Mouse (Mus musculus) embryo, embryonic 11.5 days (tissue): ENCODE results near the gene Scin.
A peak's percentile ranks its signal among the peaks of the same experiment; 100 is the strongest.
"Not testable (repeated sequence)": the region's sequence is repeated elsewhere in the genome, so short reads cannot be mapped to it uniquely, and the experiment has no call there.

Source experiments
- DNase-seq: peaks from one replicate; pipeline ENCODE4 v3.0.0-alpha.2; 2012; ENCODE audit warnings: low read depth, low spot score

Scin gene

GRCm38 (mm10) chr12:40133573-40134271 lies at the start of gene Scin:
Gene Scin, minus strand, starts transcription at chr12:40134228.
- no peak for DNase-seq

- no peak for DNase-seq
Observed at GRCm38 (mm10) chr12:40177089-40177488, 43.1 kb upstream of the Scin start.

GRCm38 (mm10) chr12:40176158-40176557 lies 42.1 kb upstream of the Scin start:
- no peak for DNase-seq

GRCm38 (mm10) chr12:40175171-40175570 lies 41.1 kb upstream of the Scin start:
- DNase-seq = not testable (repeated sequence)

GRCm38 (mm10) chr12:40171637-40172036 lies 37.6 kb upstream of the Scin start:
- DNase-seq = no peak

- no peak for DNase-seq
Observed at GRCm38 (mm10) chr12:40169675-40170074, 35.6 kb upstream of the Scin start.

GRCm38 (mm10) chr12:40164621-40165020 lies 30.6 kb upstream of the Scin start:
- peak; percentile 4 for DNase-seq

GRCm38 (mm10) chr12:40160777-40161176 lies 26.7 kb upstream of the Scin start:
- no peak for DNase-seq

- DNase-seq = no peak
Observed at GRCm38 (mm10) chr12:40154188-40154587, 20.2 kb upstream of the Scin start.

- DNase-seq = no peak
Observed at GRCm38 (mm10) chr12:40152353-40153069, 18.5 kb upstream of the Scin start.

GRCm38 (mm10) chr12:40147319-40147718 lies 13.3 kb upstream of the Scin start:
- no peak for DNase-seq

GRCm38 (mm10) chr12:40146510-40146909 lies 12.5 kb upstream of the Scin start:
- DNase-seq = no peak

- DNase-seq = no peak
Observed at GRCm38 (mm10) chr12:40140706-40141105, 6.7 kb upstream of the Scin start.

- no peak for DNase-seq
Observed at GRCm38 (mm10) chr12:40139484-40140245, 5.6 kb upstream of the Scin start.

GRCm38 (mm10) chr12:40134529-40134928 lies 501 bp upstream of the Scin start:
- DNase-seq = no peak

GRCm38 (mm10) chr12:40133194-40133572 lies 845 bp downstream of the Scin start:
- DNase-seq = no peak

GRCm38 (mm10) chr12:40118872-40119271 lies 15.2 kb downstream of the Scin start:
- DNase-seq = no peak

- DNase-seq = no peak
Observed at GRCm38 (mm10) chr12:40117045-40117444, 17.0 kb downstream of the Scin start.

- no peak for DNase-seq
Observed at GRCm38 (mm10) chr12:40116214-40116613, 17.8 kb downstream of the Scin start.

- no peak for DNase-seq
Observed at GRCm38 (mm10) chr12:40114883-40115282, 19.1 kb downstream of the Scin start.

GRCm38 (mm10) chr12:40114020-40114419 lies 20.0 kb downstream of the Scin start:
- DNase-seq = no peak

- no peak for DNase-seq
Observed at GRCm38 (mm10) chr12:40113605-40114004, 20.4 kb downstream of the Scin start.
